Mouse (Mus musculus): ENCODE data around the gene Ptprm. TPM values are rescaled to one million over a fixed set of nuclear protein-coding genes. Genes with fewer than 3 reads are reported as not detected.

The Ptprm gene
- total RNA-seq, 2 experiments from 2014 or later: 35.7 to 39.5 TPM

DNA sequence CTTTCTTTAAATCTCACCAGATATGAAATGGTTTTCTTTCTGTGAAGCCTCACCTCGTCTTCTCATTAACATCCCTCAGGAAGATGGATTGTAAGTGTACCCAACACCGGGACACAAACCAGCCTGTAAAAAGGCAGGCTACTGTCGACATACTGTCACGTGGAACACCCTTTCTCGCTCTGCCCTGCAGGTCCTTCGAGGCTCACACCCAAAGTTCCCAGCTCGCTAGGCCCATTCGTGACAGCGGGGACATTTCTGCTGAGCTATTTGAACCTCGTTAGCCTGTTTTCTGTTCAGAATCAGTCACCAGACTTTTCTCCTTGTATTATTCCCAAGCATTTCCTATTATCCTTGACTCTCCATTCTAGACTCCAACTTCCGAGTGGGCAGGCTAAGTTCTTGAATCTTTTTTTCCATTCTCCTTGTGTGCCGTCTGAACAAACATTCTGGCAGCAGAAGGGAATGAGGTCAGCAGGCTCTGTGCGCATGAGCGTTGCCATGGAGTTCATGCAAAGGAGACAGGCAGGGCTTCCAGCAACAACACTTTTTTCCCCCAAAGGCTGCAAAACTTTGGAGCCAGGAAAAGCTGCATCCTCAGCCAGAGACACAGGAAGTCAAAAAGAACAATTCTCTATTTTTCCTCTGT is 347.4 kb downstream of the Ptprm start:
- DNase-seq (ENCODE audit: low spot score in 2 of 2): peak; percentile 82 to 86

GRCm38 (mm10) chr17:66996882-66997281 is 357.4 kb downstream of the Ptprm start:
- no peak for DNase-seq (ENCODE audit: low spot score in 2 of 2)

DNA sequence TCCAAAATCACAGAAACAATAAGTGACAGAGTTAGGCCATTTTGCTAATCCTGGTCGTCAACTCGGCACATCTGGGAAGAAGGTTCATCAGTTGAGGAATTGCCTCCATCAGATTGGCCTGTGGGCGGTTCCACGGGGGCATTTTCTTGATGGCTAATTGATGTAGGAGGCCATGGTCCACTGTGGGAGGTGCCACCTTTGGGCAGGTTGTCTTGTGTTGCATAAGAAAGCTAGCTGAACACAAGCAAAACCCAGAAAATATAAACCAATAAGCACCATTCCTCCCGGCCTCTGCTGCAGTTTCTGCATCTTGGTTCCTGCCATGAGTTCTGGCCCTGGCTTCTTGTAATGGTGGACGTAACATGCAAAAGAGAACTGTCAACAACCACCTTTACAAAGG is 358.2 kb downstream of the Ptprm start:
- no peak for DNase-seq (ENCODE audit: low spot score in 2 of 2)

DNA sequence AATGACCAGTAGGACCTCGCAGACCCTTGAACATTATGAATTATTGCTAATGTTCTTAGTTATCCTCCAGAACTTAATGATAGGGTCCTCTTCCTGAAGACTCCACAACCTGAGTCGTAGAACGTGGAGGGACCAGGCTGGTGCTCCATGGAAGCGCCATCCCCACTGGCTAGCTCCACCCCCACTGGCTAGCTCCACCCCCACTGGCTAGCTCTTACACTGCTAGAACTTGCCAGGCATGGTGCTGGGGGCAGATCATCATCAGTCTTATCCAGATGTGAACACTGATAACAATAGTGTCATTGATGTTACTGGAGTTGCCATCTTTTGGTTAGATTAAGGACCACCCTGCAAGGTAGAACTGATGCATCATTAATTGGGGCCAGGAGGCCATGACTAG is 362.4 kb downstream of the Ptprm start:
- DNase-seq (ENCODE audit: low spot score in 2 of 2): no peak

DNA sequence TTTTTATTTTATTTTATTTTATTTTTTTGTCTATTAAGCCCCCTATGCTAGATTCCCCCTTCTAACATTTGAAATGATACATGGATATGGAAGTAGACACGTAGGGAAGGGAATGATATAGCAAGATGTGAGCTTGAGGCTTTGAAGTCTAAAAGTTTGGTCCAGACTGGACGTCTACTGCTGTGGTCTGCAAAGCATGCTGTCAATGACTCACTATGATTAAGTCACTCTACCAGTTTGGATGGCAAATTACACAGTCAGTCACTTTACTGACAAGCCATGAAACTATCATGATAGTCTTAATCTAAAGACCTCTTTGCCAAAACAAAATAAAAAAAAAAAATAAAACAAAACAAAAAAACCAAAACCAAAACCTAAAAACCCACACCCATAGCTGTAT is 363.5 kb downstream of the Ptprm start:
- no peak for DNase-seq (ENCODE audit: low spot score in 2 of 2)

- no peak for DNase-seq (ENCODE audit: low spot score in 2 of 2)
Measured at GRCm38 (mm10) chr17:66988014-66988413, 366.2 kb downstream of the Ptprm start.

- no peak for DNase-seq (ENCODE audit: low spot score in 2 of 2)
Measured at GRCm38 (mm10) chr17:66981649-66982048, 372.6 kb downstream of the Ptprm start.

- no peak for DNase-seq (ENCODE audit: low spot score in 2 of 2)
Measured at GRCm38 (mm10) chr17:66979971-66980370, 374.3 kb downstream of the Ptprm start.

GRCm38 (mm10) chr17:66976490-66976889 is 377.8 kb downstream of the Ptprm start:
- DNase-seq (ENCODE audit: low spot score in 2 of 2): no peak

DNA sequence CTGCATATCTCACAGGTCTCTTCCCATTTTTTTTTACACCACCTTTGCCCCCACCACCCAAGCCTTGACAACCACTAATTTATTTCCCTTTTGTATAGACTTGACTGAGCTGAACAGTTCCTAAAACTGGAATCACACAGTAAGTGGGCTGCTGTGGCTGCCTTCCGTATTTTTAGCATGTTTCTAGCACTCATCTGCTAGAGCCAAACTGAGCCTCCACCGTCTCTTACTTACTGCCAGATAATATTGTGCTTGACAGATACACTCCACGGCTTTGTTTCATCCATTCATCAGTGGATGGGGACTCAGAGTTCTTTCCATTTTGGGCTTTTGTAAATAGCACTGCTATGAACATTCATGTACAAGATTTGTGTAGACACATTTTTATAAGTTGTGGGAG is 381.3 kb downstream of the Ptprm start:
- DNase-seq (ENCODE audit: low spot score in 2 of 2): peak; percentile 9 to 53

DNA sequence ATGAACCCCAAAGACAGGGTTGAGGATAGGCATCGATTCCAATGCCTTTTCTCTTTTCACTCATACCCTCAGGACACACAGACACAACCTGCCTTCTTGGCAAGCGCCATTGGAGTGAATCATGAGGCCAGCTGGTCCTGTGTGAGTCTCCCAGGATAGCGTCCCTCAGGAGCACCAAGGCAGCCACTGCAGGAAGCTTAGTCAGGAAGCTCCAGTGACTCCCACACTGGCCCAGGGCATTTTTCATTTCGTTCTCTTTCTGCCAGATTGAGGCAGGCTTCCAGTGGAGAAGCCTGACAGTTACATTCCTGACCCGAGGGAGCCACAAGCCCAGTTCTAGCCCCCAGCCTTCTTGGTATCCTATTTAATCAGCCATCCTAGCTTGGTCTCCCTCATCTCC is 393.3 kb downstream of the Ptprm start:
- peak; percentile 16 to 26 for DNase-seq (ENCODE audit: low spot score in 2 of 2)

DNA sequence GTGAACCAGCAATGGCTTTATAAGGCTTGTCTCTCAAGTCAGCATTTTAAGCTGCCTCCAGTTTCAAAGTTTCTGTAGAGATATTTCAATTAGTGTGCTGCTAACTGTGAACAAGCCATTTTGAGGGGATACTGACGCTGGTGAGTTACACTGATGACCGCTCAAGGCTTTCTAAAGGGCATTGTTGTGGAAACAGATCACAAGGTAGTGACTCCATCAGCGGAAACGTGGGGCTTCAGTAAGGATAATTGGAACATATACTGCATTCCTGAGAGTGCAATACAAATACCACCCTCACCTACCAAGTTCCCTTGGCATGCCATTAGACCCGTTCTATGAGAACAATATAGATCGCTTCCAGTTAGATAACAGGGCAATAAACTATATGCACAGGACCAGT is 393.7 kb downstream of the Ptprm start:
- DNase-seq (ENCODE audit: low spot score in 2 of 2): no peak

- DNase-seq (ENCODE audit: low spot score in 2 of 2): no peak
Measured at GRCm38 (mm10) chr17:66959815-66960214, 394.4 kb downstream of the Ptprm start.

- DNase-seq (ENCODE audit: low spot score in 2 of 2): no peak
Measured at GRCm38 (mm10) chr17:66958766-66959165, 395.5 kb downstream of the Ptprm start.

DNA sequence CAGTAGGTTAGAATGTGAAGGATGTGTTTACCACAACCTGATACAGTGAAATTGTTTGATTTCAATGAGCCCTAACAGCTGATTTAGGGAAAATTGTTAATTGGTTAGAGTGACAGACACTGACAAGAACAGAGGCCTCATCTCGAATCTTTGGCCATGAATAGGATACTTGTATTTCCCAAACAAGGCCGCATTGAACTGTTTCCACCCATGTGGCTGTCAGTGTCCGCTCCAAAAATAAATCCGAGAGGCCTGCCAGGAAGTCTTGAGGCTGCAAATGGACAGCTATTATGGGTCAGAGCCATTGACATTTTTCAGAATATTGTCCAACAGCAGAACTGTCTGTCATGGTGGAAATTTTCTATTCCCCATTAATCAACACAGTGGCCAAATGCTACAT is 409.8 kb downstream of the Ptprm start:
- DNase-seq (ENCODE audit: low spot score in 2 of 2): peak; percentile 13 to 30

- DNase-seq (ENCODE audit: low spot score in 2 of 2): peak; percentile 36 to 44
Measured at GRCm38 (mm10) chr17:66943539-66943938, 410.7 kb downstream of the Ptprm start.

DNA sequence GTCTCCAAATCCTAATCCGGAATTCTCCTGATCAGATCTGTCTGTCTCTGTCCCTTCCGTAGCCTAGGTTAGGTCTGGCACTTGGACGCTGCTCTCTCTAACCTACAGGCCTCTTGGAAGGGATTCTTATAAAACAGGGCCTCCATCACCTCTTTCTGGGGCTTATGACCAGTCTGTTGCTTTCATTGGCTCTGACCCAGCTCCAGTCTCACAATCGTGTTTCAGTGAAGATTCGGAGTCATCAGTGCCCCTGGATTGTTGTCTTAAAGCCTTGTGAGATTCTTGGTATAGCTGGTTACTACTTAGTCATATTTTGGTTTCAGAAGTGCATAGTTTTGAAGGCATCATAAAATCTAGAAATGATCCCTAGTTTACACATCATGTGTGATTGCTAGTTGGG is 428.6 kb downstream of the Ptprm start:
- DNase-seq (ENCODE audit: low spot score in 2 of 2): no peak

- DNase-seq (ENCODE audit: low spot score in 2 of 2): no peak
Measured at GRCm38 (mm10) chr17:66914696-66915095, 439.6 kb downstream of the Ptprm start.

DNA sequence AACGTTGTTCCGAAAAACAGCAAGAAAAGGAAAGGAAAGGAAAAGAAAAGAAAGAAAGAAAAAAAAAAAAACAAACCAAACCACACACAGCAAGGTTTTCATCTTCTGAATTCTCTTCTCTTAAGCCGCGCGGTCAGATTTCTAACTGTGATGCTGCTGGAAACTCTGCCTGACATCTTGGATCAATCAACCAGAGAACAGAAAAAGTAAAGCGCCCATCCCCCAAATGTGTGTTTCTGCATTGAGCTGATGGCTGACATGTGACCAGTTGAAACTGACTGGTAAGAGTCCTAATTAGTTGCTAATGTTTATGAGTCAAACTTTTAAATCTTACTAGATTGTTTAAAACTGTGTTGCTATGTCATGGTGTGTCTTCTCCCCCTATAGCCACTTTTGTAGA is 441.7 kb downstream of the Ptprm start:
- DNase-seq (ENCODE audit: low spot score in 2 of 2): no peak

DNA sequence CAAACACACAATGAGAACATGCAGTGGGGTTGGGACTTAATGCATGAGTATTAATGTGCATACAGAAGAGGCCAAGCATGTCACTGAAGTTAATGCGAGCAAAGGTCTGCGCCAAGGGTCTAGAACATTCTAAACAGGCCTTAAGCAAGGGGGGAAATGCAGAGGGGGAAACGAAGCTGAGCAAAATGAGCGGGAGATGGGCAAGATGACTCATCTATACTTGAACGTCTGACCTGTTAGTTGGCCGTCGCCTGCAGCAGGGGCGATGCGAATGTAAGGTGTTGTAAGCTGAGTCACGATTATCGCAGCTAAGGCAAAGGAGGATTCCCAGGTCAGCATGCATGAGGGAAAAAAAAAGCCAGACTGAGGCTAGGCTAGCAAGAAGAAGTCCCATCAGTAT is 442.1 kb downstream of the Ptprm start:
- DNase-seq (ENCODE audit: low spot score in 2 of 2): no peak

GRCm38 (mm10) chr17:66909901-66910300 is 444.4 kb downstream of the Ptprm start:
- no peak for DNase-seq (ENCODE audit: low spot score in 2 of 2)

GRCm38 (mm10) chr17:66908921-66909320 is 445.3 kb downstream of the Ptprm start:
- DNase-seq (ENCODE audit: low spot score in 2 of 2): no peak

DNA sequence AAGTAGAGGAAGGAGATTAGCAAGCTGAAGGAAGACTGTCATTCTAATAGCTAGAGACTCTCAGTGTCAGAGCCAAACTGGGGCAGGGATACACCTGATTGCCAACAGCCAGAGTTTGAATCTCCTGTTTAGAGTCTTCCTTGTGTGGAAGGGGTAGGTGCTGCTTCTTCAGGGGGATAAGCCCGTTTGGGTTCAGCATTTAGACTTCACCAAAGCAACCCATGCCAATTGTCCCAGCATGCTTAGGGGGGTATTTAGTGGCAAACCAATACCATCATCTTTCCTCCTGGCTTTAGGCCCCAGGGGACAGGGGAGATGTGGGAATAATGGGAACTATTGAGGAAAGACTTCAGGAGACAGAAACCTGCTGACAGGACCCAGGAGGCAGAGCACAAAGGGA is 460.1 kb downstream of the Ptprm start:
- no peak for DNase-seq (ENCODE audit: low spot score in 2 of 2)

- DNase-seq (ENCODE audit: low spot score in 2 of 2): no peak
Measured at GRCm38 (mm10) chr17:66891916-66892315, 462.3 kb downstream of the Ptprm start.
